Mouse (Mus musculus) myocyte (in vitro differentiated cells): ENCODE measurements around the gene Kcna5. TPM values are rescaled to one million over a fixed set of nuclear protein-coding genes. Genes with fewer than 3 reads are reported as not detected.

Source experiments
- H3K27me3 ChIP-seq: one replicate; pipeline ENCODE4 v1.6.1; 2011; ENCODE audit not compliant: control insufficient read depth, insufficient read depth, insufficient read length
- H3K36me3 ChIP-seq: one replicate; pipeline ENCODE4 v1.6.1; 2011; ENCODE audit not compliant: control insufficient read depth, insufficient read depth
- H3K4me2 ChIP-seq: one replicate; pipeline ENCODE4 v1.6.1; 2011; ENCODE audit warnings: low read depth, control low read depth
- H3K4me3 ChIP-seq: one replicate; pipeline ENCODE4 v1.5.1; 2011; ENCODE audit warnings: mild to moderate bottlenecking, control low read depth, moderate library complexity
- H3K79me2 ChIP-seq: one replicate; pipeline ENCODE4 v1.6.1; 2011; ENCODE audit not compliant: control insufficient read depth, insufficient read depth
- H3ac ChIP-seq: one replicate; pipeline ENCODE4 v1.6.1; 2011; ENCODE audit not compliant: control insufficient read depth, insufficient read length
- CEBPB ChIP-seq: IDR thresholded peaks from 2 replicates; pipeline ENCODE4 v1.6.1; 2011; ENCODE audit warnings: mild to moderate bottlenecking, moderate library complexity; ENCODE audit not compliant: poor library complexity, insufficient read depth, severe bottlenecking
- E2F4 ChIP-seq: IDR thresholded peaks from one replicate; pipeline ENCODE4 v1.6.1; 2011; ENCODE audit warnings: mild to moderate bottlenecking, control low read depth, moderate library complexity; ENCODE audit not compliant: insufficient read depth
- MAX ChIP-seq: IDR thresholded peaks from one replicate; pipeline ENCODE4 v1.6.1; 2011; ENCODE audit warnings: low read depth, mild to moderate bottlenecking, control low read depth
- MYOD1 ChIP-seq, 3 experiments: IDR thresholded peaks; one replicate each; pipeline ENCODE4 v1.6.1; 2011; ENCODE audit warnings: control low read depth in 2 of 3, low read depth in 2 of 3, mild to moderate bottlenecking in 2 of 3, moderate library complexity in 1 of 3; ENCODE audit not compliant: insufficient read length in 2 of 3, control insufficient read depth in 1 of 3
- MYOG ChIP-seq, 3 experiments: IDR thresholded peaks; one replicate each; pipeline ENCODE4 v1.6.1; 2011; ENCODE audit warnings: control low read depth in 2 of 3, low read depth in 2 of 3, mild to moderate bottlenecking in 2 of 3; ENCODE audit not compliant: insufficient read length in 2 of 3, control insufficient read depth in 1 of 3, insufficient read depth in 1 of 3
- POLR2A ChIP-seq: IDR thresholded peaks from one replicate; pipeline ENCODE4 v1.6.1; 2011; ENCODE audit warnings: low read depth, mild to moderate bottlenecking, control low read depth, moderate library complexity; ENCODE audit not compliant: insufficient read length
- POLR2AphosphoS2 ChIP-seq: IDR thresholded peaks from one replicate; pipeline ENCODE4 v1.6.1; 2011; ENCODE audit warnings: low read depth, control low read depth; ENCODE audit not compliant: insufficient read length
- REST ChIP-seq: IDR thresholded peaks from one replicate; pipeline ENCODE4 v1.6.1; 2011; ENCODE audit warnings: mild to moderate bottlenecking, control low read depth, moderate library complexity; ENCODE audit not compliant: insufficient read depth, insufficient read length
- SRF ChIP-seq: IDR thresholded peaks from one replicate; pipeline ENCODE4 v1.6.1; 2011; ENCODE audit warnings: low read depth; ENCODE audit not compliant: control insufficient read depth, insufficient read length
- TCF12 ChIP-seq: IDR thresholded peaks from one replicate; pipeline ENCODE4 v1.6.1; 2011; ENCODE audit warnings: mild to moderate bottlenecking, control low read depth; ENCODE audit not compliant: poor library complexity, insufficient read depth, severe bottlenecking
- TCF3 ChIP-seq: IDR thresholded peaks from one replicate; pipeline ENCODE4 v1.6.1; 2011; ENCODE audit warnings: low read depth, control low read depth; ENCODE audit not compliant: insufficient read length
- USF1 ChIP-seq: IDR thresholded peaks from one replicate; pipeline ENCODE4 v1.6.1; 2011; ENCODE audit warnings: low read depth, mild to moderate bottlenecking, control low read depth, moderate library complexity
- polyA plus RNA-seq: library from polyadenylated mRNA; unstranded; fragments of >200 nt; fragmentation: generic; extraction: Trizol; gene quantifications from one replicate; pipeline ENCODE4 v1.2.1, GENCODE M21; 2012; ENCODE audit warnings: missing spikeins

Kcna5 gene
- polyA plus RNA-seq, 1 experiment = not detected

- no peak for TF ChIP-seq POLR2A
- no peak for TF ChIP-seq TCF12
- no peak for TF ChIP-seq MYOD1 (IDR thresholded peaks at IDR 0.05; ENCODE audit: control insufficient read depth in 1 of 3, insufficient read length in 2 of 3, low read depth in 2 of 3)
- no peak for TF ChIP-seq CEBPB
- TF ChIP-seq TCF3 = no peak
- TF ChIP-seq SRF = no peak
- no peak for TF ChIP-seq MYOG (IDR thresholded peaks at IDR 0.05; ENCODE audit: control insufficient read depth in 1 of 3, insufficient read depth in 1 of 3, insufficient read length in 2 of 3, low read depth in 2 of 3)
- TF ChIP-seq MAX = no peak
- TF ChIP-seq E2F4 = no peak
- TF ChIP-seq REST = no peak
- TF ChIP-seq POLR2AphosphoS2 = no peak
- TF ChIP-seq USF1 = no peak
- H3K79me2 ChIP-seq = no peaks in the 10 kb centered on the region
- no peak overlapping the region for H3K4me3 ChIP-seq
- H3K4me2 ChIP-seq = no peak overlapping the region
- H3ac ChIP-seq = no peak overlapping the region
- no peaks in the 10 kb centered on the region for H3K36me3 ChIP-seq
- H3K27me3 ChIP-seq = no peaks in the 10 kb centered on the region
Measured at GRCm38 (mm10) chr6:126500985-126501384, 34.2 kb downstream of the Kcna5 start.

DNA sequence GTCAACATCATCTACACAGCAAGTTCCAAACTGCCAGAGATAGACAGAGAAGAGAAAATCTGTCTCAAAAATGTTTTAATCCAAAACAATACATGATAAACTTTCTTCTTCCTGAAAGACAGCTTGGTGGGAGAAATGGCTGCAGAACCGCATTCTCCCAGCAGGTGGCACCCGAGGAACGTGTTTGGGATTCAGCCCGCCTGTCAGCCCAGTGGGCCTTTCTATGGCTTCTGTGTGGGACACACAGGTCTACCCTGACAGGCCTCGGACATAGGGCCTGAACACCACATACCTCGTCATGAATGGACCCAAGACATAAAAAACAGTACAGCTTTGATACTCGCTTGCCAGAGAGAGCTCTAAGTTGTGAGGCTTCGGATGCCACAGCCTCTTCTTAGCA, 35.1 kb downstream of the Kcna5 start:
- H3K27me3 ChIP-seq = no peaks in the 10 kb centered on the region
- H3K4me2 ChIP-seq = no peak overlapping the region
- H3ac ChIP-seq = no peak overlapping the region
- no peak overlapping the region for H3K4me3 ChIP-seq
- H3K79me2 ChIP-seq = no peaks in the 10 kb centered on the region
- TF ChIP-seq MYOG (IDR thresholded peaks at IDR 0.05; ENCODE audit: control insufficient read depth in 1 of 3, insufficient read depth in 1 of 3, insufficient read length in 2 of 3, low read depth in 2 of 3) (no peak), MAX (no peak), USF1 (no peak), TCF3 (no peak), CEBPB (no peak)
- no peaks in the 10 kb centered on the region for H3K36me3 ChIP-seq

GRCm38 (mm10) chr6:126497878-126498277, 37.3 kb downstream of the Kcna5 start:
- Histone ChIP-seq H3ac (no peak overlapping the region), H3K4me3 (no peak overlapping the region)

GRCm38 (mm10) chr6:126497173-126497839, 37.9 kb downstream of the Kcna5 start:
- H3K4me3 ChIP-seq = no peak overlapping the region
- H3K36me3 ChIP-seq = no peaks in the 10 kb centered on the region
- H3ac ChIP-seq = no peak overlapping the region
- H3K27me3 ChIP-seq = no peaks in the 10 kb centered on the region
- TF ChIP-seq USF1 = no peak
- TF ChIP-seq TCF12 = no peak
- TF ChIP-seq CEBPB = no peak
- TF ChIP-seq SRF = no peak
- TF ChIP-seq TCF3 = no peak
- no peak for TF ChIP-seq MYOG (IDR thresholded peaks at IDR 0.05; ENCODE audit: control insufficient read depth in 1 of 3, insufficient read depth in 1 of 3, insufficient read length in 2 of 3, low read depth in 2 of 3)
- TF ChIP-seq POLR2A = no peak
- TF ChIP-seq MYOD1 (IDR thresholded peaks at IDR 0.05; ENCODE audit: control insufficient read depth in 1 of 3, insufficient read length in 2 of 3, low read depth in 2 of 3) = no peak
- TF ChIP-seq REST = no peak
- TF ChIP-seq POLR2AphosphoS2 = no peak
- TF ChIP-seq MAX = no peak
- TF ChIP-seq E2F4 = no peak
- H3K4me2 ChIP-seq = no peak overlapping the region
- H3K79me2 ChIP-seq = no peaks in the 10 kb centered on the region

More at GRCm38 (mm10) chr6:126497878-126498277, 37.3 kb downstream of the Kcna5 start:
- H3K36me3 ChIP-seq = no peaks in the 10 kb centered on the region
- TF ChIP-seq POLR2A = no peak
- no peak for TF ChIP-seq USF1
- TF ChIP-seq SRF = no peak
- no peak for TF ChIP-seq MYOD1 (IDR thresholded peaks at IDR 0.05; ENCODE audit: control insufficient read depth in 1 of 3, insufficient read length in 2 of 3, low read depth in 2 of 3)
- TF ChIP-seq MAX = no peak
- no peak for TF ChIP-seq POLR2AphosphoS2
- no peak for TF ChIP-seq REST
- TF ChIP-seq TCF12 = no peak
- no peak for TF ChIP-seq E2F4
- TF ChIP-seq MYOG (IDR thresholded peaks at IDR 0.05; ENCODE audit: control insufficient read depth in 1 of 3, insufficient read depth in 1 of 3, insufficient read length in 2 of 3, low read depth in 2 of 3) = no peak
- no peak for TF ChIP-seq TCF3
- no peaks in the 10 kb centered on the region for H3K27me3 ChIP-seq
- no peaks in the 10 kb centered on the region for H3K79me2 ChIP-seq
- H3K4me2 ChIP-seq = no peak overlapping the region

GRCm38 (mm10) chr6:126487136-126487535, 48.1 kb downstream of the Kcna5 start:
- Histone ChIP-seq H3K4me3 (no peak overlapping the region), H3K36me3 (no peaks in the 10 kb centered on the region), H3K79me2 (no peaks in the 10 kb centered on the region), H3K27me3 (no peaks in the 10 kb centered on the region), H3ac (no peak overlapping the region), H3K4me2 (peak overlapping the region; percentile 44)
- TF ChIP-seq POLR2AphosphoS2 (no peak), MYOD1 (IDR thresholded peaks at IDR 0.05; ENCODE audit: control insufficient read depth in 1 of 3, insufficient read length in 2 of 3, low read depth in 2 of 3) (peak in 1 of 3 experiments; percentile 31), SRF (no peak), TCF12 (no peak)
